Mouse (Mus musculus) lung, postnatal 25 days (tissue): ENCODE data around the gene Tnk1.
A peak's percentile ranks its signal among the peaks of the same experiment; 100 is the strongest.

Source experiments
- DNase-seq: peaks from one replicate; pipeline ENCODE4 v3.0.0; 2022; ENCODE audit warnings: low spot score

The Tnk1 gene

DNA sequence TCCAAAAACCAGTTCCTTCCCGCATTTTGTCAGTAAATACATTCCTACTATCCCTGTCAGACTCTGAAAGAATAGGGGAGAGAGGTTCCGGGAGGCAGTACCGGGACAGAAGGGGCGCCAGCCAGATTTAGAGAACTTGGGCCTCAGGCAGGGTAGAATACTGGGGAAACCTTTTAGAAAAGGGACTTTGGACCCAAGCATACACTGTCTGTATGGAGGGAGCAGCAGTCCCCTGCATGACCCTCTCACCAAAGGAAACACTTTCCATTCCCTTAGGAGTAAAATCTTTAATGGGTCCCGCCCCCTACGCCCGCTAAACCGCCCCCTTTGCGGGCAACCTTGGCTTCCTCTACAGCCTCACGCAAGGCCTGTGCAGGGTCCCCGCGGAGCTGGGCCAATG is 55.2 kb downstream of the Tnk1 start:
- DNase-seq: no peak

DNA sequence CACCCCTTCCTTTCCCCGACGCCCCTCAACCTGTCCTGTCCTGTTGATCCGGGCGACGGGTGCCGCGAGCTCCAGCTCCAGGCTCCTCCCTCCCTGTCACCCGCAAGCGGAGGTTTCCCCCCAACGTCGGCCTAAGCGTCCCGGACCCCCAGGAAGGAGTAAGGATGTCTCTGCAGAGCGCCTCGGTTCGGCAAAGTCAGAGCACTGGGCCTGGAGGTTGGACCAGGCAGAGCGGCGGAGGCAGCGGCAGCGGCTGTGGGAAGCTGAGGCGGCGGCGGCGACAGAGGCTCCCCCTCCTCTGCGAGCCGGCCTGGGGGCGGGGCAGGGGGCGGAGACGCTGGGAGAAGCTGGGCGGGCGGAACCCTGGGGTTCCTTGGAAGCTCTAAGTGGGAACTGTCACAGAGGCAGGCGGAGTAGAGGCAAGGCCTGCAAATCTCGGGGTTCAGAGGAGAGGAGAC is 55.9 kb downstream of the Tnk1 start:
- peak; percentile 89 for DNase-seq

DNA sequence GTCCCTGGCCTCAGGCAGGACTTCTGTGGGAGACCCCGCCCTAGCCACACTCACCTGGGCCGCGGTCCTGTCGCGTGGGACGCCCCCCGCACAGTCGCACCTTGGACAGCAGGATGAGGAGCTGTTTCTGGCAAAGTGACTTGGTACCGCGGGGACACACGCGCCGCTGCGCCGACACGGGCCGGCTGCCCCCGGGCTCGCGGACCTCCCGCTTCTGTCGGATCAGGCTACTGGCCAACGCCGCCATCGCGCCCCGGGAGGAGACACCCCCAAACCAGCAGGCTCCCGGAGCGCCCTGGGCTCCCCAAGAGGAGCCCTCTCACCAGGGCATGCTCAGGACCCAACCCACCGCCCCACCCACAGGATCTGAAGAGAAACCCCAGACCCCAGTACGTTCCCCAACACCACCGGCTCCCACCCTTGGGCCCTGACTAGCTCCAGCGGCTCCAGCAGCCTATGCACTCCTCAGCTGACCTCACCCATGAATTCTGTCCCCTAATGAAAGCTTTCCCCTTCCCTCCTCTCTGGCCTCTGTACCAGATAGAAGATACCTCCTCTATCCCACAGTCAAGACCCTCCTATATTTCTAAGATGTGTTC is 57.1 kb downstream of the Tnk1 start, which contains the start of gene Fgf11:
TSS of gene Fgf11 (minus strand) at position 479 of the 599 bp plus-strand sequence.
- DNase-seq: no peak
